Mouse (Mus musculus): Measurements from ENCODE around the gene H2-Ke6. TPM values are rescaled to one million over a fixed set of nuclear protein-coding genes. Genes with fewer than 3 reads are reported as not detected.
"Not testable (repeated sequence)": the region's sequence is repeated elsewhere in the genome, so short reads cannot be mapped to it uniquely, and the experiment has no call there.

H2-Ke6 gene
- total and polyA plus RNA-seq, 2 experiments from 2014 or later: 54.6 to 58.0 TPM

DNA sequence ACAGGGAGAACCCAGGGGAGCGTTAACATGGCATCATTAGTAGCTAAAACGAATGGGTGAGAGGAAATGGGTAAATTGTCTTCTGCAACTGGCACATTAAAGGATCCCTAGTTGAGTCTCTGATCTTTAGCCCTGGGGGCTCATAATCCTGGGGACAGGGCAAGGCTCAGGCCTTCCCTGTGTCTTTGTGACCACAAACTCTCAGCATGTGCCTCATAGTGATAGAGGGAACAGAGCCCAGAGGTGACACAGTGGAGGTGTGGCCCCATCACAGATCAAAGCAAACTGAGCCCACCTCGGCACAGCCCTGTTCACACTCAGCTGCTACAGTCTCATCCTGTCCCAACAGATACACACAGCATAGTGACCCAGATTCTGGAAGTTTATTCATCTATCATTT lies 32.2 kb downstream of the H2-Ke6 start:
- DNase-seq: no peak
- ATAC-seq: no peak
- WGBS: 70% methylated on average over 3 of the region's 3 CpGs

DNA sequence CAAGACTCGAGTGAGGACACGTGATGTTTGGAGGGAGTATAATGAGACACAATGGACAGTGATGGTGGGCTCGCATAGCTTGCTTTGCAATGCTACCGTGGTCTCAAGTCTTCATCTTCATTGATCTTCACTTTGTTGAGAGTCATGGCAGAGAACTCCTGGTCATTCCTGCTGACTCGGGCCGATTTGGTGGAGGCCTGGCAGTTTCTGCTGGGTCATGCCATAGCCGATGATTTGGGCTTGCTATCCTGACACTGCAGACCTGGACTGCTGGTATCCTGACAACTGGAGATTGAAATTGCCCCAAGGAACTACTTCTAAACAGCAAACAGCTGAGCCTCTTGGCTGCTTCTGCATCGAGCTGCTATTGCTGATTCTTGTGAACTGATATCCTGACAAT lies 32.9 kb downstream of the H2-Ke6 start:
- WGBS: 92% methylated on average over 8 of the region's 8 CpGs
- ATAC-seq (no peak), DNase-seq (no peak)
- no peak for TF ChIP-seq CTCF (IDR thresholded peaks at IDR 0.05; ENCODE audit: low read depth)
- H3K4me2 ChIP-seq (ENCODE audit: low read depth): no peak overlapping the region
- H3K27ac ChIP-seq (ENCODE audit: low read depth, low read length): no peak overlapping the region
- H3K4me3 ChIP-seq (ENCODE audit: low read depth, low read length): no peak overlapping the region
- H3K4me1 ChIP-seq (ENCODE audit: insufficient read depth): no peaks in the 10 kb centered on the region
- no peaks in the 10 kb centered on the region for H3K36me3 ChIP-seq (ENCODE audit: insufficient read depth)
- H3K9me3 ChIP-seq (ENCODE audit: low read length): no peaks in the 10 kb centered on the region
- no peak overlapping the region for H3K9ac ChIP-seq
- H3K27me3 ChIP-seq (ENCODE audit: insufficient read depth, low read length): no peaks in the 10 kb centered on the region

More for the DNA sequence above, 32.2 kb downstream of the H2-Ke6 start:
- Histone ChIP-seq H3K4me2 (ENCODE audit: low read depth) (no peak overlapping the region), H3K36me3 (ENCODE audit: insufficient read depth) (no peaks in the 10 kb centered on the region), H3K27ac (ENCODE audit: low read depth, low read length) (no peak overlapping the region), H3K9me3 (ENCODE audit: low read length) (no peaks in the 10 kb centered on the region), H3K9ac (no peak overlapping the region), H3K4me3 (ENCODE audit: low read depth, low read length) (no peak overlapping the region), H3K27me3 (ENCODE audit: insufficient read depth, low read length) (no peaks in the 10 kb centered on the region), H3K4me1 (ENCODE audit: insufficient read depth) (no peaks in the 10 kb centered on the region)
- no peak for TF ChIP-seq CTCF (IDR thresholded peaks at IDR 0.05; ENCODE audit: low read depth)

DNA sequence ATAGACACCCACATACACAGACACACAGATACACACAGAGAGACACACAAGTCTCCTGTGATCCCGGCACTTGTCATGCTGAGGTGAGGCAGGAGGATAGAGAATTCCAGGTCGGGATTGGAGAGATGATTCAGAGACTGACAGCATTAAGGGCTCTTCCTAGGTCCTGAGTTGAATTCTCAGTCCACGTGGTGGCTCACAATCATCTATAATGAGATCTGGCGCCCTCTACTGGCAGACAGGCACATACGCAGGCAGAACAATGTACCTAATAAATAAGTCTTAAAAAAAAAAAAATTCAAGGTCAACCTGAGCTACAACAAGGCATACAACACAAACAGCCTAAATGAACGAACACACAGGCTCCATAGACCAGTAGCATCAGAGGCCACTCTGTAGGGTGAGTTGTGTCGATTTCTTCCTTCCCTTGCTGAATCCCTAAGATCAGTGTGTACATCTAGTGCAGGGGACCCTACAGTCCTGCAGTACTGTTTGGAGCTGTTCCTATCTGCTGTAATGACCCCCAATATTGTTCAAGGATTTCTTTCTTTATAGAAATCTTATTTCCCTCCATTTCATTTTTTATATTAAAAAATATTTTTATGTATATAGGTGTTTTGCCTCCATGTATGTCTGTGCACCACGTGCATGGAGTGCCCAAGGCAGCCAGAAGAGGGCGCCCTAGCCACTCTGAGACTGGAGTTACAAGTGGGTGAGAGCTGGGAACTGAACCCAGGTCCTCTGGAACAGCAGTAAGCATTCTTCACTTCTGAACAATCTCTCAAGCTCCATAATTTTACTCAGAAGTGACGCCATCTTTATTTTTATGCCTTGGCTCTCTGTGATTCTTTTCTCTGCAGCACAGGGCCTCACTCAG lies 35.8 kb downstream of the H2-Ke6 start:
- Histone ChIP-seq H3K27ac (ENCODE audit: low read depth, low read length) (no peak overlapping the region), H3K4me2 (ENCODE audit: low read depth) (no peak overlapping the region), H3K27me3 (ENCODE audit: insufficient read depth, low read length) (no peaks in the 10 kb centered on the region), H3K9ac (no peak overlapping the region), H3K4me3 (ENCODE audit: low read depth, low read length) (no peak overlapping the region), H3K9me3 (ENCODE audit: low read length) (no peaks in the 10 kb centered on the region), H3K4me1 (ENCODE audit: insufficient read depth) (no peaks in the 10 kb centered on the region), H3K36me3 (ENCODE audit: insufficient read depth) (no peaks in the 10 kb centered on the region)
- TF ChIP-seq CTCF (IDR thresholded peaks at IDR 0.05; ENCODE audit: low read depth): peak; percentile 91
- WGBS: 36% methylated on average over 10 of the region's 10 CpGs
- peak; percentile 87 for DNase-seq
- peak; percentile 79 for ATAC-seq

DNA sequence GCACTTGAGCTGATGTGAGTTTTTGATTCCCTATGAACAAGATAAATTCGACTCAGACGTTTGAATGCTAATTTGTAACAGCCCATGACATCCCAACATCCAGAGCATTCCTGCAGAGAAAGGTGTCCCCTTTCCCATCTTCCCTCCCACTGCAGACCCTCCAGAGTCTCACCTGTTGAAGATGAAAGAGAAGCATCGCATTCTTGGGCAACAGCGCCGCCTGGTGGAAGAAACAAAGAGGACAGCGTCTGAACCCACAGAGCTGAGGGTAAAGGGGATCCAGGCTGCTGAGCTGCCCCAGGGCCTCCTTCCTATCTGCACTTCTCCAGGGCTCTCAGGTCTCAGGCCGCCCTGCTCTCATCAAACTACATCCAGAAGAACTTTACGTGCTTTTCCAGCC lies 45.7 kb downstream of the H2-Ke6 start:
- H3K4me1 ChIP-seq (ENCODE audit: insufficient read depth); ATAC-seq; H3K27ac ChIP-seq (ENCODE audit: low read depth, low read length); H3K9me3 ChIP-seq (ENCODE audit: low read length); H3K27me3 ChIP-seq (ENCODE audit: insufficient read depth, low read length); H3K36me3 ChIP-seq (ENCODE audit: insufficient read depth); H3K9ac ChIP-seq: not testable (repeated sequence)
- peak; percentile 90 for TF ChIP-seq CTCF (IDR thresholded peaks at IDR 0.05; ENCODE audit: low read depth)
- 11% methylated on average over 8 of the region's 8 CpGs for WGBS
- peak; percentile 68 for DNase-seq
- H3K4me3 ChIP-seq (ENCODE audit: low read depth, low read length): peak overlapping the region; percentile 43; the same call in 1 of the 2 replicates
- peak overlapping the region; percentile 55 for H3K4me2 ChIP-seq (ENCODE audit: low read depth)

DNA sequence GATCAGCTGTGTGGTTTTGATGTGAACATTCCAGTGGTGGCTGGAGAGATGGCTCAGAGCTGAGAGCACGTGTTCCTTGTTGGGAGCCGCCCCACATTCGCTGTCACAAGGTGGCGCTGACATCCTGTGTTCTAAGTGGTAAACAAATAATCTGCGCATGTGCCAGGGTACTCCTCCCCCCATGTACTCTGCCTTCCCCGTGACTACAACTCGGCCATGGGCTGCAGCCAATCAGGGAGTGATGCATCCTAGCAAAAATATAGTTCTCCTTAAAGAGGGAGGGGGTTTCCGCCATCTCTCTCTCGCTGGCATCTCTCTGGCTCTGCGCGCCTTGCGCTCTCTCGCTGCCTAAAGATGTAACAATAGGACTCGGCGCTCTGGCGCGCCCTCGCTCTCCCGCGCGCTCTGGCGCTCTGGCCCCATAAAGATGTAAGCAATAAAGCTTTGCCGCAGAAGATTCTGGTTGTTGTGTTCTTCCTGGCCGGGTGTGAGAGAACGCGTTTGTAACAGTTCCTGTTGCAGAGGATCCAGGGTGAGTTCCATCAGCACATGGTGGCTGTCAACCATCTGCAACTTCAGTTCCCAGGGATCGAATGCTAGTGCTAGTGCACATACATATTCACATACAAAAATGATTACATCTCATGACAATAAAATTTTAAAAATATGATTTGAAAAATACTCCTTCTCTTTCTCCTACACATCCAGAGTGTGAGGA lies 46.5 kb downstream of the H2-Ke6 start:
- Histone ChIP-seq H3K27ac (ENCODE audit: low read depth, low read length) (peak overlapping the region; percentile 85), H3K4me3 (ENCODE audit: low read depth, low read length) (peak overlapping the region; percentile 43), H3K4me2 (ENCODE audit: low read depth) (peak overlapping the region; percentile 55), H3K9ac (peak overlapping the region; percentile 53)
- DNase-seq: peak; percentile 97
- H3K9me3 ChIP-seq (ENCODE audit: low read length); H3K36me3 ChIP-seq (ENCODE audit: insufficient read depth); H3K27me3 ChIP-seq (ENCODE audit: insufficient read depth, low read length); H3K4me1 ChIP-seq (ENCODE audit: insufficient read depth): not testable (repeated sequence)
- peak; percentile 95 for ATAC-seq
- peak; percentile 82 for TF ChIP-seq CTCF (IDR thresholded peaks at IDR 0.05; ENCODE audit: low read depth)
- WGBS: 1% methylated on average over 27 of the region's 27 CpGs

DNA sequence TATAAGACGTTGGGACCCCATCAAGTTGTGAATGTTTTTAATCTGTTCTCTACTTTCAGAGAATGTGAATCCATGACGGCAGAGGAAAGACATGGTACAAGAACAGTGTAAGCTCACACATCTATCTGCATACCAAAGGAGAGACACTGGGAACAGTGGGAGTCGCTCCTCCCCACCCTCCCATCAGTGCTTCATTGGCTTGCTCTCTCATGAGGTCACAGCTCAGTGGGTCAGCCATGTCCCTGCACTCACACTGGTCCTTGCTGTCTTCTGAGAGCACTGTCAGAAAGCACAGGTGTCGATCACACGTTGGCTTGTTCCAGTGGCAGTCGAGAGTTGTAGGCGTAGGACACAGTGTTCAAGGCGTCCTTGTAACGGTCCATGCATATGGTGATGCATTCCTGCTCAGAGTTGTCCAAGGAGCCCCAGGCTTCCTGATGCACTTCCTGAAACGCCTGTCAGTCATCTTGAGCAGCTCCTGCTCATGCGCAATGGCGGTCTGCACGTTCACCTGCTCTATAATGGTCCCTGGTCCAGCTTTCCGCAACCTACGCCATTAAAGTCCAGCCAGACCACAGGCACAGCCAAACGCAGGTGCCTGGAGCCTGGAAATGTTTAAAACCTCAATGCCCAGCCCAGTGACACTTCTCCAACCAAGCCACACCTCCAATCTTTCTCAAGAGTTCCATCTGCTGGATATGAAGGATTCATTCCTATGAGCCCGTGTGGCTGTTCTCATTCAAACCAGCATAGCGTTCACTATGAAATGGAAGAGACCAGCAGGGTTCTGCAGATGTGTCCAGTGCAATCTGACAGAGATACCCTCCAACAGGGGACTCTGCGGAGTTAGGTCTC lies 47.5 kb downstream of the H2-Ke6 start:
- TF ChIP-seq CTCF (IDR thresholded peaks at IDR 0.05; ENCODE audit: low read depth): no peak
- no peaks in the 10 kb centered on the region for H3K9me3 ChIP-seq (ENCODE audit: low read length)
- H3K4me3 ChIP-seq (ENCODE audit: low read depth, low read length): no peak overlapping the region
- H3K36me3 ChIP-seq (ENCODE audit: insufficient read depth): no peaks in the 10 kb centered on the region
- DNase-seq (no peak), ATAC-seq (peak; percentile 44)
- 76% methylated on average over 19 of the region's 19 CpGs for WGBS
- peak overlapping the region; percentile 54 for H3K27ac ChIP-seq (ENCODE audit: low read depth, low read length)
- peaks cover 9% of the 10 kb centered on the region for H3K27me3 ChIP-seq (ENCODE audit: insufficient read depth, low read length)
- peak overlapping the region; percentile 39; the same call in 1 of the 2 replicates for H3K9ac ChIP-seq
- H3K4me2 ChIP-seq (ENCODE audit: low read depth): peak overlapping the region; percentile 33
- H3K4me1 ChIP-seq (ENCODE audit: insufficient read depth): 0 out of 2 replicates have a peak, but pooled peaks cover 4% of the 10 kb centered on the region

Data from forebrain, postnatal 0 days (tissue).